Mouse (Mus musculus): ENCODE measurements around the gene Hpgds. TPM values are rescaled to one million over a fixed set of nuclear protein-coding genes. Genes with fewer than 3 reads are reported as not detected.

Gene Hpgds
- polyA plus RNA-seq, 1 experiment from 2014 or later = 4.3 TPM

- no peaks in the 10 kb centered on the region for H3K9me3 ChIP-seq (ENCODE audit: control insufficient read depth, low read length)
- no peak overlapping the region for H3K4me3 ChIP-seq (ENCODE audit: low read depth, low read length)
- no peaks in the 10 kb centered on the region for H3K4me1 ChIP-seq (ENCODE audit: control insufficient read depth, insufficient read depth, low read length)
- no peak overlapping the region for H3K27ac ChIP-seq (ENCODE audit: low read depth, low read length)
- H3K27me3 ChIP-seq (ENCODE audit: control insufficient read depth, insufficient read depth, low read length) = no peaks in the 10 kb centered on the region
- ATAC-seq (ENCODE audit: low read depth) = no peak
- no peak overlapping the region for H3K4me2 ChIP-seq (ENCODE audit: low read depth, low read length)
- H3K36me3 ChIP-seq (ENCODE audit: control insufficient read depth, insufficient read depth, low read length) = peaks cover 48% of the 10 kb centered on the region
- no peak overlapping the region for H3K9ac ChIP-seq (replicated peaks; ENCODE audit: low read depth, low read length)
- 77% methylated on average over 2 of the region's 2 CpGs for WGBS
Measured at GRCm38 (mm10) chr6:65075201-65075600, 69.5 kb downstream of the Hpgds start.

Other genes with a start within 250 kb of the Hpgds start
- gene Smarcad1, start 102.3 kb downstream of the Hpgds start, polyA plus RNA-seq (2014; fragmentation: Nextera tagmentation; extraction: Ambion mirVana) = 77.5 and 86.5 TPM in 2 replicates
- gene C130060K24Rik, start 236.2 kb upstream of the Hpgds start, polyA plus RNA-seq (2014; fragmentation: Nextera tagmentation; extraction: Ambion mirVana) = 0.60 and 0.89 TPM in 2 replicates